Mouse (Mus musculus): ENCODE results near the gene Btnl2.

Gene Btnl2

DNA sequence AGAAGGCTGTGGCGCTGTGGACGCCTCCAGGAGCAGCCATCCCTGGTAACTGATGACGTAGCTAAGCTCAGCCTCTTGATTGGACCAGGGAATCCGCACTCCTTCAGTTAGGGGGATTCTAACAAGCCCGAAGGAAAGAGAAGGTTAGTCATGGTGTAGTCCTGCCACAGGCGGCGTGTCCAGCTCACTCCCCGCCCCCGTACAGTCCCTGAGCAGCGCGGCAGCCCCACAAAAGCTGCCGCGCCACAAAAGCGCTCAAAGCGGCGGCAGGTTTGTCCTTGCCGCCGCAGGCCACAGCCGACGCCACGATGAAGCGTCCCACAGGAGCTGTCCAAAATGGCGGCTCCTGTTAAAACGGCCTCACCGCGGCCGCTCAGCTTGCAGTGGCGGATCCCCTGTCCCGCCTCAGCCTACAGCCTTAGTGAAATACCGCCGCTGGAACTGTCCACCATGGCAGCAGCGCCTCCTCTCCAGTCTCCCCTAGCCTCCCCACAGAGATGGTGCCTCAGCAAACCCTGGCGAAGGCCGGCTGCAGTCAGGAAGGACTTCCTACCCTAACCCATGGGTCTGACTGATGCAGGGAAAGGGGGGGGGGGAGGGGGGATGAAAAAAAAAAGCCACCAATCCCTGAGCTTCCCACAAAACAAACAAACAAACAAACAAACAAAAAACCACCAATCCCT is 44.2 kb downstream of the Btnl2 start, which contains the start of gene BC051142:
BC051142 (plus strand) TSS at position 110 of the 683 bp plus-strand sequence.
- peak; percentile 93 for DNase-seq (ENCODE audit: low spot score)

GRCm38 (mm10) chr17:34399394-34399715 is 44.7 kb downstream of the Btnl2 start:
- peak; percentile 51 for DNase-seq (ENCODE audit: low spot score)

DNA sequence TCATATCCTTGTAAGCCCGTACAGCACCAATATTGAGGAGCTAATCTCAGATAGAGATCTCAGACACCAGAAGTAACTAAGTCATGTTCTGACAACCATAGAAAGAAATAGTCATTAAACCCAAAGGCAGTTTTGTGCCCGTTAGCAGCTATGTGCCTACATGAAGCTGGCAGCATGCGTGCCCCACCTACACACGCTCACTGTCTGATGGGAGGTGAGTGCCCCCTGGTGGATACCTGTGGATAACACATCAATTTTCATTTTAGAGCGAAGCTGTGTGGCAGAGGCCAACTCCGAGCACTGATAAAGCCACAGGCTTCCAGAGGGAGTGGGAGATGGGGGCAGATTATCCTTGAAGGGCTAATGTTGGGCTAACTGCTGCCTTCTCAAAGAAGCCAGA is 56.5 kb downstream of the Btnl2 start:
- DNase-seq (ENCODE audit: low spot score): peak; percentile 78

Measured in embryo, embryonic 10.5 days (tissue).